ENCODE assay signal across 32 mouse cellular contexts in the genomic region with DNA sequence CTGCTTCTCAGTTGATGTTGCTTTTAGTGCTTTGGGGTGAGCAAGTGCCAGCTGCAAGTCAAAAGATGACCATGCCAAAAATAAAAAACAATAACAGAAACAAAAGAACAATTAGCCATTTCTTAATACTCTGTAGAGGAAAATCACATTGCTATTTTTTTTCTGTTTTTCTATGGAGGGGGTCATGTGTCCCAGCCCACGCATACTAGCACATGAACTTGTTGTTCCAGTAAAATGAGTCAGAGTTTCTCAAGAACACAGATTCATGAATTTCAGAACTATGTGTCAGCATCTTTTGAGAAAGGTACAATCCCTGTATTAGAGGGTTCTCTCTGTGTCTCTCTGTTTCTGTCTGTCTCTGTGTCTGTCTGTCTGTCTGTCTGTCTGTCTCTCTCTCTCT. TPM values are rescaled to one million over a fixed set of nuclear protein-coding genes. Genes with fewer than 3 reads are reported as not detected.
DNase-seq lines count a peak whose midpoint lies in the region; ATAC-seq and TF ChIP-seq lines count a peak whose summit lies in the region.
"Had no signal": no experiment of that assay in that cellular context is flagged by ENCODE, and none has a peak within 500 bp of the region (broad histone marks: within the 10 kb centered on the region; RNA-seq: fewer than 3 reads in every experiment).

No protein-coding gene starts in this region.

- H3K4me3 ChIP-seq in C2C12 (ENCODE audit: insufficient read depth, poor library complexity, severe bottlenecking), result no peak overlapping the region
- H3K4me3 ChIP-seq in forebrain, embryonic 12.5 days (replicated peaks), result no peak overlapping the region
- H3K4me3 ChIP-seq: embryonic facial prominence, embryonic 12.5 days; embryonic facial prominence, embryonic 15.5 days; erythroblast, embryonic 14.5 days; forebrain, embryonic 10.5 days; gastrocnemius, adult 2 months; heart, embryonic 10.5 days; heart, embryonic 13.5 days had no signal

- H3K79me2 ChIP-seq in C2C12 (ENCODE audit: control insufficient read depth, insufficient read depth), result no peaks in the 10 kb centered on the region

- WGBS in forebrain, embryonic 12.5 days, result 95% methylated on average over 1 of the region's 1 CpGs

- no peaks in the 10 kb centered on the region for H3K27me3 ChIP-seq in C2C12 (ENCODE audit: control insufficient read depth, insufficient read depth, insufficient read length)
- H3K27me3 ChIP-seq in forebrain, embryonic 12.5 days, result no peaks in the 10 kb centered on the region
- H3K27me3 ChIP-seq: CH12.LX; embryonic facial prominence, embryonic 12.5 days; embryonic facial prominence, embryonic 15.5 days; heart, embryonic 13.5 days had no signal

- H3ac ChIP-seq in C2C12 (ENCODE audit: control insufficient read depth, insufficient read length, low read depth), result no peak overlapping the region

- H3K4me2 ChIP-seq in forebrain, embryonic 12.5 days, result no peak overlapping the region
- H3K4me2 ChIP-seq: embryonic facial prominence, embryonic 12.5 days; embryonic facial prominence, embryonic 15.5 days; heart, embryonic 13.5 days; hindbrain, embryonic 14.5 days had no signal

- peaks cover 13% of the 10 kb centered on the region for H3K4me1 ChIP-seq in forebrain, embryonic 12.5 days

- H3K9ac ChIP-seq in forebrain, embryonic 12.5 days, result no peak overlapping the region
- H3K9ac ChIP-seq: embryonic facial prominence, embryonic 12.5 days; embryonic facial prominence, embryonic 15.5 days; forebrain, postnatal 0 days; heart, embryonic 13.5 days; hindbrain, embryonic 14.5 days had no signal

- no peaks in the 10 kb centered on the region for H3K36me3 ChIP-seq in C2C12 (ENCODE audit: control insufficient read depth, insufficient read depth)
- no peaks in the 10 kb centered on the region for H3K36me3 ChIP-seq in forebrain, embryonic 12.5 days (replicated peaks)
- H3K36me3 ChIP-seq: embryonic facial prominence, embryonic 12.5 days; embryonic facial prominence, embryonic 15.5 days; forebrain, embryonic 10.5 days; G1E; heart, embryonic 10.5 days; heart, embryonic 13.5 days had no signal

- H3K9me3 ChIP-seq in forebrain, embryonic 12.5 days, result no peaks in the 10 kb centered on the region
- H3K9me3 ChIP-seq: embryonic facial prominence, embryonic 12.5 days; embryonic facial prominence, embryonic 15.5 days; forebrain, embryonic 10.5 days; heart, embryonic 10.5 days; heart, embryonic 13.5 days had no signal

- no peak for ATAC-seq in forebrain, embryonic 12.5 days (ENCODE audit: low FRiP score)
- ATAC-seq: forebrain, embryonic 14.5 days; forebrain, postnatal 0 days; hindbrain, postnatal 0 days; inflammation-experienced regulatory T-cells, adult 6 months; intestine, embryonic 16.5 days had no signal

- no peak for TF ChIP-seq CTCF in C2C12 (IDR thresholded peaks at IDR 0.05; ENCODE audit: control insufficient read depth, insufficient read depth, insufficient read length)

- H3K79me3 ChIP-seq in C2C12 (ENCODE audit: low read depth), result no peaks in the 10 kb centered on the region

- H3K27ac ChIP-seq in forebrain, embryonic 12.5 days, result no peak overlapping the region
- H3K27ac ChIP-seq: embryonic facial prominence, embryonic 12.5 days; embryonic facial prominence, embryonic 15.5 days; forebrain, embryonic 10.5 days; gastrocnemius, adult 2 months; heart, embryonic 10.5 days; heart, embryonic 13.5 days; hindbrain, embryonic 14.5 days; hindbrain, postnatal 0 days had no signal

- peak; percentile 78 for DNase-seq in 3T3-L1 (ENCODE audit: low read depth, low spot score)
- DNase-seq in adipocyte (ENCODE audit: low spot score), result peak; percentile 53
- peak; percentile 68 for DNase-seq in fibroblast of lung, adult 2 months (ENCODE audit: low read depth)
- no peak for DNase-seq in spleen, adult 12 weeks (ENCODE audit: low spot score)
- DNase-seq in left cerebral cortex, adult 8-10 months (ENCODE audit: low spot score in 2 of 2), result no peak
- DNase-seq: adrenal gland, adult 2 months; adrenal gland, postnatal 14 days; cerebellum, adult 11-12 months; cerebellum, adult 8-10 months; cerebellum, postnatal 10 days; forebrain, postnatal 0 days; gastrocnemius, adult 2 months; gastrocnemius, postnatal 14 days; heart, adult 18-20 months; heart, postnatal 14 days; heart, postnatal 4 days; kidney, adult 2 months had no signal

TF ChIP-seq in C2C12, 6 proteins besides CTCF, POLR2A, EP300 and RAD21:
- TF ChIP-seq MYOD1 (IDR thresholded peaks at IDR 0.05; ENCODE audit: control insufficient read depth, insufficient read length, low read depth), result no peak
- TF ChIP-seq CEBPB (IDR thresholded peaks at IDR 0.05; ENCODE audit: low read depth), result no peak
- TF ChIP-seq USF1 (IDR thresholded peaks at IDR 0.05; ENCODE audit: low read depth), result peak; percentile 44
- TF ChIP-seq FOSL1 (IDR thresholded peaks at IDR 0.05; ENCODE audit: insufficient read depth, low read length, poor library complexity, severe bottlenecking), result no peak
- no peak for TF ChIP-seq MYOG (IDR thresholded peaks at IDR 0.05; ENCODE audit: control insufficient read depth, extremely low read depth, insufficient read length)
- TF ChIP-seq MAX (IDR thresholded peaks at IDR 0.05), result no peak

RNA-seq across cellular contexts. Expression of a gene that starts 54.0 kb away (rescaled TPM):
- polyA plus RNA-seq in C2C12 (2012; fragmentation: generic; extraction: Trizol), result 0.02 TPM
- polyA plus RNA-seq in forebrain, embryonic 12.5 days (2016; fragmentation: Nextera tagmentation; extraction: Ambion mirVana), result 50.8 and 51.3 TPM in 2 replicates
- total RNA-seq in left cerebral cortex, adult 8-10 months (2022), result 10 to 100 TPM; 66.3 to 70.8 (median 69.7) TPM
- polyA plus RNA-seq: erythroblast, embryonic 14.5 days; G1E had no signal

Comparison
In these comparisons a context has a peak if more than half of its experiments do, and no peak if none do; other contexts are left out.
1. DNase-seq: peak in 3T3-L1 (single experiment), adipocyte (single experiment) and fibroblast of lung, adult 2 months (single experiment); none in spleen, adult 12 weeks (single experiment) and left cerebral cortex, adult 8-10 months (0 of 2).
2. RNA of a gene that starts 54.0 kb away (polyA plus RNA-seq): 50.8 to 51.3 TPM in forebrain, embryonic 12.5 days; 0.02 TPM in C2C12 (single experiment); every median in the first group is over 10 times any median in the second.